Mouse (Mus musculus) T-helper 17 cell (primary cell): Measurements from ENCODE around the gene Gm20388.

ENCODE experiments used
- in situ Hi-C, 2 experiments: fragments of 300-600 bp; cut with MboI, MseI; formaldehyde crosslinking; loops; 1 replicate in 1 of 2; 2 replicates in 1 of 2; pipeline ENCODE4 v1.15.1; 2025; ENCODE audit warnings: high pct_unique_total_duplicates in 2 of 2

The Gm20388 gene

DNA sequence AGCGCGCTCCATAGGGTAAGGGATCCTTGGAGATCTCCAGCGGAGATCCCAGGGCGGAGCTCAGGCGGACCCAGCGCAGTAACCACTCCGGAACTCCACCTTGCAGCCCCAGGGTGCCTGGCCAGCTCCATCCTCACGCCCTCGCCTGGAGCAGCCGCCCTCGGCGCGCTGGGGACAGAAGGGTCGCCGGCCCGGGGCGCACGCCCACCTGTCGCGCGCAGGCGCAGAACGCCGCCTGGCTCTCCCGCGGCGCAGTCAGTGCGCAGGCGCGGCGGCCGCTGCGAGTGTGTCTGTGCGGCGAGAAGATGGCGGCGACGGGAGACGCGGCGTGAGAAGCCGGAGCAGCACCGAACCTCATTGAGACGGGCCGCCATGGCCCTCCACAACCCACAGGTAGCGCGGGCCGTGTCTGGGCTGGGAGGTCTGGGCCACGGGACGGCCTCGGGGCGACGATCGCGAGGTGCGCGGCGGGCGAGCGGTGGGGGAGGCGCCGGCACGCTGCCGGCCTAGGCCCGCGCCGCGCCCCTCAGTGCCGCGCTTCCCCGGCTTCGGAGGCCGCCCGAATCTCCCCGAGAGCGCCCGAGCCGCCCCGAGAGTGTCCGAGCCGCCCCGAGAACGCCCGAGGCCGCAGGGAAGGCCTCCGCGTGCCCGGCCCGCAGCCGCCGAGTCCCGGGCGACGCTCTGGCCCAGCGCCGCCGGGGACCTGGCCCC, at the start of gene Gm20388:
Gene Gm20388, plus strand, starts transcription at position 295 of the 711 bp plus-strand sequence.
- in situ Hi-C loops: no loop called here

GRCm38 (mm10) chr8:119861706-119862389, 48.8 kb upstream of the Gm20388 start, which contains the start of gene Klhl36:
Gene Klhl36 (plus strand): TSS chr8:119862266.
- in situ Hi-C loops: no loop called here

DNA sequence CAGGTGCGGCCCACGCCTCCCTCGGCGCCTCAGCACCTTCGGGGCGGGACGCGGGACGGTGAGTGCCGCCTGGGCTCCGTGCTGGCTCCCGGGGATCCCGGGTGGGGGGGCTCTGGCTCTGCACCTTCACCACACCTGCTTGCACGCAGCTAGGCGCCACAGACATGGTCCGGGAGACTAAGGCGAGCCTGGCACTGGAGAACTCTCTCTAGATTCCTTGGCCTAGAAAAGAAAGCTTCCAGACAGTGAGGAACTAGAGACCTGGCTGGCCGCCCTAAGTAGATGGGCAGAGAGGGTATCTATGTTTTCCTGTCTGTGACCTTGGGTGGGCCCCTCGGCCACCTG, 48.3 kb upstream of the Gm20388 start:
- in situ Hi-C loops: no loop called here

GRCm38 (mm10) chr8:119862749-119863148, 47.9 kb upstream of the Gm20388 start:
- in situ Hi-C loops: no loop called here

DNA sequence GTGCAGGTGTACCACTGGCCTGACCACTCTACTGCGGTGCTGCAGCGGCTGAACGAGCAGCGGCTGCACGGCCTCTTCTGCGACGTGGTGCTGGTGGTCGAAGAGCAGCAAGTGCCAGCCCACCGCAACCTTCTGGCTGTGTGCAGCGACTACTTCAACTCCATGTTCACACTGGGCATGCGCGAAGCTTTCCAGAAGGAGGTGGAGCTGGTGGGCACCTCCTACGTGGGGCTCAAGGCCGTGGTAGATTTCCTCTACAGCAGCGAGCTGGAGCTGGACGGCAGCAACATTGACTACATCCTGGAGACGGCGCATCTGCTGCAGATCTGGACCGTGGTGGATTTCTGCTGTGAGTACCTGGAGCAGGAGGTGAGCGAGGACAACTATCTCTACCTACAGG, 41.0 kb upstream of the Gm20388 start:
- in situ Hi-C loops: loop anchor here in 1 of 2 experiments (10.0 kb wide), 1 partner anchor 645 kb away; no protein-coding TSS in a partner anchor

GRCm38 (mm10) chr8:119873181-119873580, 37.5 kb upstream of the Gm20388 start:
- in situ Hi-C loops: loop anchor here in 1 of 2 experiments (10.0 kb wide), 1 partner anchor 648 kb away; no protein-coding TSS in a partner anchor

DNA sequence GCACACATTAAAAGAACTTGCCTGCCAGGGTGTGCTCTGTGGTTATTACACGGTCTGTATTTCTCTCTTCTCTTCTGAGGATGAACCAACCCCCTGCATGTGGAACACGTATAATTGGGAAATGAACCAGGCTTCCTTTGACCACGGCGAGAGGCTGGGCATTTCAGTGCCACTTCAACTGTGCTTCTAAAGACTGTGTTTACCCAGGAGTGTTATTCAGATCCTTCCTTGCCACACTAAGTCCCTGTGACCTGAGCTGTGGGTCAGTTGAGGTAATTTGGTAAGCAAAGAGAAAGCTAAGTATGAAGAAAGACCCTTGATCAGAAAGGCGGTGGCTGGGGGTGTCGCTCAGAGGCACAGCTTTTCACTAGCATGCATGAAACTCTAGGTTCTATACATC, 29.3 kb upstream of the Gm20388 start:
- in situ Hi-C loops: no loop called here

DNA sequence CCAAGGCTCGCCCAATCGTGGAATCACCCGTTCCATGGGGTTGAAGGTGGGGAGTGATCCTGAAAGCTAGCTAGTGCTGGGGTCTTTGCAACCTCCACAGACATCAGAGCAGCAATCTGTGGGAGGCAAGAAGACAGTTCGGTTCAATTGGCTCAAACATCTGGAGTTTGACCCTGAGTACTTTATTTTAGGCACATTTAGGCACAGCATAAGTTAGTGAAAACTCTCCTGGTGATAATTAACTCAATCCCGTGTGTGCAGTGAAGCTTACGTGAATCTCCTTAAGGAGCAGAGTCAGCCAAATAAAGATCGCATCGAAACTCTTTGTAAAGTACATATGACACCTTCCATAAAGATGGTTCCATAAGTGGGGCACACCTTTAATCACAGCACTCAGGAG, 28.7 kb upstream of the Gm20388 start:
- in situ Hi-C loops: no loop called here

DNA sequence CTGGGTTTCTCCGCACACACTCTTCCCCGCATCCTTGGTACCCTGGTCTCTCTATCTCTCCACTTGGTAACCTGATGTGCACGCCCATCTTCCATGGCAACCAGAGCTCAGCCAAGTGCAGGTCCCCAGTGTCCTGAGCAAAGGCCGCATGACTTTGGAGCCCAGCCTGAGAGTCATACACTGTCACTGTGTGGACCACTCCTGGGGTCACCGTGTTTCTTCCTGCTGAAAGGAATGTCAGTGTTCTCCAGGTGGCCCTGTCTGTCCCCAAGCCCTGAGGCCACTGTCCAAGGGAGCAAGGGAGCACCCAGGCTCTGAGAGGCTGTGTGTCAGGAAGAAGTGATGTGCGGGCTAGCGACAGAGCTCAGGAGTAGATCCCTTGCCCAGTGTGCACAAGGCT, 27.4 kb upstream of the Gm20388 start:
- in situ Hi-C loops: no loop called here

DNA sequence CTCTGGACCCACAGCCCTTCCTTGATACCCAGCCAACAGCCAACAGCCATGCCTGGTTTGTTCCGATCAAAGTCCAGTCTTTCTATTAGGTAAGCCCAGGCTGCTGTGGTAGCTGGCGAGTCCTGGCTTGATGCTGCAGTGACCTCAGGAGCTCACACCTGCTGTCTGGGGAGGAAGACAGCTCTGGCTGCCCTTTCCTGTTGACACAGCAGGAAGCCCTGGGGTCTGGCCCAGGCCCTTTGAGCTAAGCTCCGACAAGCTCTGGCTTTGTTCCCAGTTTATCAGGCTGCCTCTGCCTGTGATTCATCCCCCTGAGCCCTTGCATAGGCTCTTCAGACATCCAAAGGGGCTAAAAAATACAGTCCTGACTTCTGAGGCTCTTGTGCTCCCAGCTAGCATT, 25.0 kb upstream of the Gm20388 start:
- in situ Hi-C loops: no loop called here

DNA sequence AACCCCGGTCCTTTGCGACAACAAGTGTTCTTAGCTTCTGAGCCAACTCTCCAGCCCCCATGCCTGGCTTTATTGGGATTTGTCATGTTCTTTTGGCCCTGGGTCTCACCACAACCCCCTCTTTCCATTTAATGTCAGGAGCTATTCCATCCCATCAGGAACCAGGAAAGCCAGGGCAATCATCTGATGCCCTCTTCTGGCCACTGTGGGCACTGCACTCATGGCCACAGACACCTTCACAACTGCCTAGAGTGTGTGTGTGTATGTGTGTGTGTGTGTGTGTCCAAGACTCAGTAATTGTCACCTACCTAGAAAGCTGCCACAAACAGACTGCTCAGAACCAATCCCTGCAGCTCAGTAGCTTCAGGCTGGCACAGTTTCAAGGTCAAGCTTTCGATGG, 23.5 kb upstream of the Gm20388 start:
- in situ Hi-C loops: no loop called here

- in situ Hi-C loops: no loop called here
These were observed 22.6 kb upstream of the Gm20388 start for GRCm38 (mm10) chr8:119888012-119888411.

DNA sequence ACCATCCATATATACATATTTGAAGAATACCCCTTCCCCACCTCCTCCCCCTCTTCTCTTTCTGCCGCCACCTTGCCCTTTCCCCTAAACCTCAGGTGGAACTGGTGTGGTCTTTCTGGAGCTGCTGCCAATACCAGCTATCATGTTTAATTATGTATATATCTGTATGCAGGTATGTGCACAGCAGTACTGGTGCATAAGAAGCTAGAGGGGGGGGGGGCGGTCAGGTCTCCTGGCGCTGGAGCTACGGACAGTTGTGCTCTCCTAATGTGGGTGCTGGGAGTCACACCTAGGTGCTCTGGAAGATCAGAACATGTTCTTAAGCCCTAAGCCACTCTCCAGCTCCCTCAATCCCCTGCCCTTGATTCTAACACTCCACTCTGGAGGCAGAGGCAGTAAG, 13.6 kb upstream of the Gm20388 start:
- in situ Hi-C loops: no loop called here

GRCm38 (mm10) chr8:119897933-119898332, 12.7 kb upstream of the Gm20388 start:
- in situ Hi-C loops: no loop called here

DNA sequence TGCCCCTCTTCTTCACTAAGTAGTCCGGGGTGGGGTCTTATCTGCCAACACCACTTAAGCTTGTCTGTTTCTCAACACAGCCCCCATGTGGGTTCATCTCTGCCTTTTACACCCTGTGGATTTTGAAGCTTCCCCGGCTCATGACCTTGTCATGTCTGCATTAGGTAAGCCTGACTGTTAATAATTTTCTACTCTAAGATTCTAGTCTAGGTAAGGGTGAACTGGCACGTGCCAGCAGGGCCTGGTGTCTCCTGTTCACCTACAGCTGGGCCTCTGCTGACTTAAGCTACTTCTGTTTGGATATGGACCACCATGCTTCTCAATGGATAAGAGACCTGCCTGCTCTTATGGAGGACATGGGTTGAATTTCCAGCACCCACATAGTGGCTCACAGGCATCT, 9.3 kb upstream of the Gm20388 start:
- in situ Hi-C loops: no loop called here

- in situ Hi-C loops: no loop called here
These were observed 8.7 kb upstream of the Gm20388 start for GRCm38 (mm10) chr8:119901952-119902351.

- in situ Hi-C loops: no loop called here
These were observed 6.2 kb upstream of the Gm20388 start for GRCm38 (mm10) chr8:119904323-119904911.

DNA sequence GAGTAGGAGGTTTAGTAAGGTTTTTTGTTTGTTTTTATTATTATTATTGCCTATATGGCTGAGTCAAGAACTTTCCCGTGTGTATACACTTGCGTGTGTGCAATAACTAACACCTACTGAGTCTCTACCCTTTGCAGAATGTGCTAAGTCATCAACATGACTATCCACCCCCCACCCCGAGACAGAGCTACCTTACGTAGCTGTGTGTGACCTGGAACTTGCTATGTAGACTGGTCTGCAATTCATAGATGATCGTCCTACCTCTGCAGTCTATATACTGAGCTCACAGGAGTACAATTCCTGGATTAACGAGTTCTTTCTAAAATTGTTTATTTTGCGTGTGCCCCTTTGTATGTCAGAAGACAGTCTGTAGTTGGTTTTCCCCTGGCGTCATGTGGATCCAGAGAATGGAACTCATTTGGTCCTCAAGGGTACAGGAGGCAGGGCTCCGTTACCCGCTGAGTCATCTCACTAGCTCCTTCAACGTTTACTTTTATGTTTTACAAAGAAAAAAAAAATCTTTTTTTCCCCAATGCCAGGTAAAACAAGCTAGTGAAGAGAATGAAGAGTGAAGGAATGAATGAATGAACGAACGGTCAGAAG, 596 bp upstream of the Gm20388 start, which contains the start of gene Usp10:
Gene Usp10, plus strand, starts transcription at position 417 of the 603 bp plus-strand sequence.
- in situ Hi-C loops: no loop called here

DNA sequence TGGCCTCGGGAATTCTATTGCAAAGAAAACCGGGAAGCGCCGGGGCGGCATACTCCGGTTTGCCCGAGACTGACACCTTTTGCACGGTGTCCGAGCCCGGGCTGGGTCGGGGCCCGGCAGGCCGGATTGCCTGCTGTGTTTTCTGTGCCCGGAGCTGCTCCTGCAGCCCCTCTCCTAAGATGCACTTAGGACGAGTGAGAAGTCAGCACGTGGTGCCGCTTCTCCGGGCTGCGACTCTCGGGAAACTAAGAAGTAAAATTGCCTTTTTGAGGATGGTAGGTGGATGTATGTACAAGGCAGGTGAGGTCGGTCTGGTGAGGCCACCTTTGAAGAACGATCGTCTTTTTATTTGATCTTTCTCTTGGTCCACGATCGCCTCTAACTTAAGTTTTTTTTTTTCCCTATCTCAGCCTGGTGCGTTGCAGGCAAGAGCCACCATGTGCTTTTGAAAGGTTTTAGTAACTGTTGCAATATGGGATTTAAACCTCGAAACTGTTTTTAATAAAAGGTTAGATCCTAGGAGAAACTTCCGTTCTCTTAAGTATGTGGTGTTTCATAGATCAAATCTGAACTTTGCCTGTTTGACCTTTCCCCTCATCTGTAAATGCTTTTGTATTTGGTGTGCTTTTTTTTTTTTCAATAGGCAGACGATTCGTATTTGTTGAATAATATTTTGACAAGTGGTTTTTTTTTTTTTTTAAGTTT, 769 bp downstream of the Gm20388 start:
- in situ Hi-C loops: no loop called here

DNA sequence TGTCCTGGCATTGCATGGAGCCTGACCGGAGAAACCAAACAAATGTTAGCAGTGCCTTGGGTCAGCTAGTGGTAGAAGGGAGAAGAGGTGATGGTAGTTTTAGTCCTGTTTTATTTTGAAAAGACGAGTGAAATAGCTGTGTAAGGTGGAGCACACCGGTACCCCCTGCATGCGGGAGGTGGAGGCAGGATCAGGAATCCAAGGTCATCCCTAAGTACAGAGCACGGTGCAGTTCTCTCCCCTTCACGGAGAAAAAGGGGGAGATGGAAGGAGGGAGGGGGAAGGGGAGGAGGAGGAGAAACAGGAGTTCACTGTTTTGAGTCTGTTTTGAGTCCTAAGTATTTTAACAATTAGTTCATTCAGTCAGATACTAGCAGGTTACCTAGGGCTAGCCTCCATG, 2.0 kb downstream of the Gm20388 start:
- in situ Hi-C loops: no loop called here

DNA sequence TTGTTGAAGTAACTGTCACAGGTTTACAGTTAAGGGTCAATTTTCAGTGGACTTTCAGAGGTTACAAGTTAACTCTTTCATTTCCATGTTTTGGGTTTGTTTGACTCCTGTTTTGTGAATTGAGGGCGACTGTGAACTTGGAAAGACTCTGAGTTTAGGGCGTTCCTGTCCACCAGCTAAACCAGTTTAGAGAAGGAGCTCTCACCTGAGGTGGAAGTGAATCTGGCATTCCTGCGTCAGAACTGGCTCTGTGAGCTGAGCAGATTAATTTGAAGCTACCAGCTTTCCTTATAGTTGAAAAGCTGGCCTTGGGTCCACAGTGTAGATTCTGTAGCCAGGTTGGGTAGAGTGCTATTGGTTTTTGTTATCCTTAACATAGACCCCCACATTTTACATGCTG, 2.5 kb downstream of the Gm20388 start:
- in situ Hi-C loops: no loop called here

DNA sequence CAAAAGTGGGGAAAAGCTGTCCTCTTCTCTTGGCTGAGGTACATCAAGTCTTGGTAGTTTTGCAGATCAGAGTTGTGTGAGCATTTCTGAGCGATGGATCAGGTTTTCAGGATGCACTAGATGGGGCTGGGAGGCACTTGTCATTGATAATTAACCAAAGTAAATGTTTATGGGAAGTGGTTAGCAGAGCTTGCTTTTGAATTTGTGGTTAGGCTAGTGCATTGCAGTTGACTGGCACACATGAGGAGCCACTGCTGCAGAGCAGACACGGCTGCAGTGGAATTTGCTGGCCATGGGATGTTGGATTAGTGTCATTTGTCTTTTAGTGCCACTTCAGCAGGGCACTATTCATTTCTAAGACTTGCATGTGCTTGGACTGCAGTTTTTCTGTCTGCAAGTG, 3.5 kb downstream of the Gm20388 start:
- in situ Hi-C loops: no loop called here
